Mouse (Mus musculus) heart, embryonic 10.5 days (tissue): Measurements from ENCODE around the gene Crb1. TPM values are rescaled to one million over a fixed set of nuclear protein-coding genes. Genes with fewer than 3 reads are reported as not detected.

ENCODE experiments used
- DNase-seq: peaks from one replicate; pipeline ENCODE4 v3.0.0-alpha.2; 2017; ENCODE audit warnings: low spot score
- H3K27ac ChIP-seq: fragments of 300-500 bp; sonication (generic); 2 replicates; pipeline ENCODE4 v1.5.1; 2016; ENCODE audit warnings: mild to moderate bottlenecking
- H3K27me3 ChIP-seq: fragments of 300-500 bp; sonication (generic); 2 replicates; pipeline ENCODE4 v1.6.1; 2016; ENCODE audit warnings: mild to moderate bottlenecking; ENCODE audit not compliant: poor library complexity, insufficient read depth, severe bottlenecking
- H3K36me3 ChIP-seq: fragments of 300-500 bp; sonication (generic); 2 replicates; pipeline ENCODE4 v1.6.1; 2016; ENCODE audit warnings: mild to moderate bottlenecking, moderate library complexity
- H3K4me1 ChIP-seq: fragments of 300-500 bp; sonication (generic); 2 replicates; pipeline ENCODE4 v1.6.1; 2016; ENCODE audit warnings: mild to moderate bottlenecking
- H3K4me3 ChIP-seq: fragments of 300-500 bp; sonication (generic); 2 replicates; pipeline ENCODE4 v1.5.1; 2016; ENCODE audit warnings: mild to moderate bottlenecking, moderate library complexity
- H3K9me3 ChIP-seq: fragments of 300-500 bp; sonication (generic); 2 replicates; pipeline ENCODE4 v1.6.1; 2016; ENCODE audit warnings: mild to moderate bottlenecking, moderate library complexity
- WGBS: fragments of 180-500 bp; shearing (Covaris S2); methylation state at CpG from one replicate; pipeline ENCODE4 v1.1.7; 2016; 5-methylcytosine and 5-hydroxymethylcytosine counted together
- polyA plus RNA-seq: library from polyadenylated mRNA; unstranded; fragments of >200 nt; fragmentation: Nextera tagmentation; extraction: Ambion mirVana; gene quantifications from 2 replicates; pipeline ENCODE4 v1.2.1, GENCODE M21; 2016

Gene Crb1
- polyA plus RNA-seq, 1 experiment from 2014 or later, result 0.39 TPM

DNA sequence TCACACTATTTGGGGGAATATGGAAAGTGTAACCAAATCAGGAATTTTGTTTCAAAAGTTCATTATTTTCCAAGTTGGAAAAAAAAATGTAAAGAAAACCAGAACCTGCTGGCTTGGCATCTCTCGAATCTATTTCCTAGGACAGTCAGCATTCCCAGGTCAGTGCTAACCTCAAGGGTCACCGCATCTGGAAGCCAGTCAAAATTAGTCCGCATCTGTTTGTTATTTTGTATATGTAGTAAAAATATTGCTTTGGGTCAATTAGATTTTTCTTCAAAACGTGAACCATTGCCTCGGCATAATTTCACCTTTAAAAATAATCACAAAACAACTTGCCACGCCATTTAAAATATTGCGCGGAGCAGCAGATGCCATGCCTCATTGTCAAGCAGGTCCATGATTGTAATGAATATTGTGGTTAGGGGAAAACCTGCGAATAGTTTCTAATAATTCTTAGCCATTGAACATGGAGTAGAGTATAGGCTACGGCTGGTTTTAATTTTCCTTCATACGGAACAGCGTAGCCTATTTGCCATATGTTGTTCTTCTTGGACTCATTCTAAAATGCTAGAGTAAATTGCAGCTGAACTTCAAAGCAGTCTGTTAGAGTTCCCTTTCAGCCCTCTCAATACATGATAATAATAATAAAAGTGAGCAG lies 130.0 kb downstream of the Crb1 start:
- no peak overlapping the region for H3K27ac ChIP-seq
- H3K4me3 ChIP-seq, result no peak overlapping the region
- peaks cover 5% of the 10 kb centered on the region; the same call in 1 of the 2 replicates for H3K4me1 ChIP-seq
- no peak for DNase-seq
- no peaks in the 10 kb centered on the region for H3K9me3 ChIP-seq
- 90% methylated on average over 12 of the region's 12 CpGs for WGBS
- no peaks in the 10 kb centered on the region for H3K27me3 ChIP-seq
- no peaks in the 10 kb centered on the region for H3K36me3 ChIP-seq

DNA sequence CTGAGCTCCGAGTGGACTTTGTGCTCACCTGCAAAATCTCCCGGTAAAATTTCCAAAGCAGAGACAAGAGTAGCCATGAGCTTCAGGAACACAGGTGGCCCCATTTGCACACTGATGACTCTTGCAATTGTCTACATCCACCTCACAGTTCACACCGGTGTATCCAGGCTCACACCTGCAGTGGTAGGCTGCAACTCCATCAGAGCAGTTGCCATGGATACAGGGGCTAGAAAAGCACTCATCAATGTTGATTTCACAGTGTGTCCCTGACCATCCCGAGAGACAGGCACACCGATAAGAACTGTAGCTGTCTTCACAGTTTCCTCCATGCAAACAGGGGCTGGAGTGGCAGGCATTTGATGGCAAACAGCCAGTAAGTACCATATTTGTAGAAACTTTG lies 140.1 kb downstream of the Crb1 start:
- Histone ChIP-seq H3K4me1 (no peaks in the 10 kb centered on the region), H3K4me3 (no peak overlapping the region), H3K27ac (no peak overlapping the region), H3K9me3 (no peaks in the 10 kb centered on the region), H3K36me3 (no peaks in the 10 kb centered on the region), H3K27me3 (no peaks in the 10 kb centered on the region)
- WGBS, result 59% methylated on average over 5 of the region's 5 CpGs
- no peak for DNase-seq

DNA sequence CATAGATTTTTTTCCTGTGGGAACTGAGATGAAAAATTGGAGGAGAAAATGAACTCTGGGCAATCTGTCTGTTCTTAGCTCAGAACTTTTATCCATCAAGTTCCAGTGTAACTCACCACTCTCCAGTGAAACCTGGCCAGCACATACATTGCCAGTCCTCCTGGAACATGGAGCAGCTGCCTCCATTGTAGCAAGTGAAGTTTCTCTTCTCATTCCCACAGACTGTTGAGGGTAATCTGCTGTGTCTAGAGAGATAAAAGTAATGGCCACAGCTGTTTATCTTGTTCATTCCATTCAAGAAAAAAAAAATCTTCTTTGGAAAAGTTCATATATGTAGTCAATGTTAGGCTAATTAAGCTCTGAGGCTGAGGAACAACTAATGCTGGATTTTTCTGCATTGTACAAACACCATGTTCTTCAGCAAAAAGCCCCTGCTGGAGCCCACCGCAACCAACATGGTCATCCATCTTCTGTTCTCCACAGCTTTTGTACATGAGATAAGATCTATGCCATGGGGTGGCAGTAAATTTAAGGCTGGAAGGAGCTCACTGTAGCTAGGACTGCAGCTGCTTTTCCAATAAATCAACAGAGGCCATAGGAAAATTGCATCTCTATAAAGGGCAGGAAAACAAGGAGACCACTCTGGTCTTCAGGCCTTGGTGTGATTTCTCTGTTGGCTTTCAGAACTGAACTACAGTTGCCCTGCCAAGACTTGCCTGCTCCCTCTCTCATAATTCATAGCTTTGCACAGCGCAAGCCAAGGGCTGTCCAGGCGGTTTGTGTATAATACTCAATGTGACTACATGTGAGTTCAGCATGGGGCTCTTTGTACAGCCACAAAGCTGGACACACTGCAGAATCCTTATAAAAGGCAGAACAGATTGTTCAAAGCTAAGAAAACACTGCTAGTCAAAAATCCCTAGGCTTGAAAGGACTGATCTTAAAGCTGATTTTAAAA lies 142.0 kb downstream of the Crb1 start:
- Histone ChIP-seq H3K4me1 (no peaks in the 10 kb centered on the region), H3K27me3 (no peaks in the 10 kb centered on the region), H3K4me3 (no peak overlapping the region), H3K36me3 (no peaks in the 10 kb centered on the region), H3K9me3 (no peaks in the 10 kb centered on the region), H3K27ac (no peak overlapping the region)
- DNase-seq, result no peak
- 89% methylated on average over 3 of the region's 3 CpGs for WGBS

DNA sequence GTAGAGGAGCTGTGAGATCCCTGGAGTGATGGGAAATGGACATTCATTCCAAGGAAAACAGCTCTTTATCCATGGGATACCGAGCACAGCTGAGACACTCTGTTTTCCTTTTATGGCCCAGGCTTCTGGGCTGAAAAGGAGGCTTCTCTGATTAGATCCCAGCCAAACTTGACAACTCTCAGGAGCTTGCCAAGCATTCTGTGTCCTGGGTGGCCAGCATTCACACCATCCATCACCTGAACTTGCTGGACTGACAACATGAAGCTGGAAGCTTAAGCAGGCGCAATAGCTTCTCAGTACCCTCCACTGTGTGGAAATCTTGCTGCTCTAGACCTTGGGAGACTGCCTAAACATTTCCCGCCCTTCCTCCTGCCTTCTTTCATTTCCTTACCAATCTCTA lies 144.3 kb downstream of the Crb1 start:
- Histone ChIP-seq H3K27ac (no peak overlapping the region), H3K27me3 (no peaks in the 10 kb centered on the region), H3K9me3 (no peaks in the 10 kb centered on the region), H3K4me1 (no peaks in the 10 kb centered on the region), H3K4me3 (no peak overlapping the region), H3K36me3 (no peaks in the 10 kb centered on the region)
- DNase-seq, result no peak
- WGBS, result 36% methylated on average over 3 of the region's 3 CpGs

DNA sequence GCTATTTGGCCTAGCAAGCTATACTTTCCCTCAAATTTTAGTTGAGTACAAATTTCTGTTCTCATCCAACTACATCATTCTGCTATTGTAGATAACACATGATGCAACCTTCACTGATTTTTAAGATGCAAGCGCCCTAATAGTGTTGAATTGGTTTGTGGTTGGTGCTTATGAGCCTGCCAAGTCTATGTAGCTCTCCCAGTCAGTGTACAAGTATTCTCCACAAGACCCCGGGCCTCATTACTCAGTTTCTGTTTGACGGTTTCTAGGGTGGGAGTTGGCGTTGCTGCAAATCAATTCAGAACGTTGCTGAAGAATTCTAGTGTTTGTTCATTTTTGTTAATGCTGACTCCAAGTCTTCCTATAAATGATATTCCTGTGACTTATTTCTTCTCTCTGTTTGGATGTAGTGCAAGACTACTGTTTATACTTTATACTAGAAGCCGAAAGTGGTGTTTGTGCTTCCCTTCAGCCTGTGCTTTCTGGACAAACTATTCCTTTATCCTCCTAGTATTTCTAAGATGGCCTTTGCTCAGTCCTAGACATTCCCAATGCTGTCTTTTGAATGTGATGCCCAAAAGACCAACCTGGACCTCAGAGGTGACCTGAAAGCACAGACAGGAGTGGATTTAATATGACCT lies 152.5 kb downstream of the Crb1 start:
- H3K4me3 ChIP-seq, result no peak overlapping the region
- H3K4me1 ChIP-seq, result no peaks in the 10 kb centered on the region
- 82% methylated on average over 6 of the region's 6 CpGs for WGBS
- no peaks in the 10 kb centered on the region for H3K27me3 ChIP-seq
- no peaks in the 10 kb centered on the region for H3K9me3 ChIP-seq
- H3K36me3 ChIP-seq, result no peaks in the 10 kb centered on the region
- DNase-seq, result no peak
- H3K27ac ChIP-seq, result no peak overlapping the region

DNA sequence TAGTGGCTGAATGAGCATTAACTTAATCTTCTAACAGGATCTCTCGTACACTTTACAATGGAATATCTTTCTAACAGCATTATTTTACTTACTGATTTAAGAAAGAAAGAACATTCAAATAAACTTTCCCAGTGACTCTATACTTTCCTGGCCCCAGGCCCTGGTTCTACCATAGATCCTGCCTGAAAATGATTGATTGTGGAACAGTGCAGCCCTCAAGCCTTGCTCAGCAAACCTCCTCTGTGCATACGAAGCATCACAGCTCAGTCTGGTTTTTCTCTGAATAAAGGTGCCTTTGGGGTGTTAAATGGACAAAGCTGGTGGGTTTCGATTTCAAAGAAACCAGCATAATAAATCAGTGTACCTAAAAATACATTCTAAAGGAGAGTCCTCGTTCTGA lies 153.1 kb downstream of the Crb1 start:
- 76% methylated on average over 4 of the region's 4 CpGs for WGBS
- H3K4me1 ChIP-seq, result no peaks in the 10 kb centered on the region
- H3K27me3 ChIP-seq, result no peaks in the 10 kb centered on the region
- H3K36me3 ChIP-seq, result no peaks in the 10 kb centered on the region
- H3K4me3 ChIP-seq, result no peak overlapping the region
- no peak for DNase-seq
- H3K27ac ChIP-seq, result no peak overlapping the region
- no peaks in the 10 kb centered on the region for H3K9me3 ChIP-seq

DNA sequence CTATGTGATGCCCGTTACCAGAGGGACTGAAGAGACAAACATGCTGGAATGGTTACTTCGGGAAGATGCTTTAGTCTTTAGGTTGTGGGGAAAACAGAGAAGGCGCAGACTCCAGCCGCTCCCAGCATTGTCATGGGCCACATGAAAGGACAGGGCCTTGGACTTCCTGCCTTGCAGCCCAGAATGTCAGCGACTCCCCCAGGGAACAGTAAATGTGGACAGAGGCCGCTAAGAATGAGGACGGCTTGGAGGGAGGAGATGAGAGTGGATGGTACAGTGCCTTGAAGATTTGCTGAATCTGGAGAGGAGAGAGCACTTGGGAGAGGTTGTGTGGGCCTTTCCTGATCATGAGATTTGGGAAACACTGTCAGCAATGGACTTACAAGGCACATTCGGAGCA lies 161.6 kb downstream of the Crb1 start:
- H3K27ac ChIP-seq, result no peak overlapping the region
- no peak overlapping the region for H3K4me3 ChIP-seq
- H3K4me1 ChIP-seq, result no peaks in the 10 kb centered on the region
- no peaks in the 10 kb centered on the region for H3K36me3 ChIP-seq
- no peaks in the 10 kb centered on the region for H3K27me3 ChIP-seq
- no peak for DNase-seq
- no peaks in the 10 kb centered on the region for H3K9me3 ChIP-seq
- 70% methylated on average over 8 of the region's 8 CpGs for WGBS

DNA sequence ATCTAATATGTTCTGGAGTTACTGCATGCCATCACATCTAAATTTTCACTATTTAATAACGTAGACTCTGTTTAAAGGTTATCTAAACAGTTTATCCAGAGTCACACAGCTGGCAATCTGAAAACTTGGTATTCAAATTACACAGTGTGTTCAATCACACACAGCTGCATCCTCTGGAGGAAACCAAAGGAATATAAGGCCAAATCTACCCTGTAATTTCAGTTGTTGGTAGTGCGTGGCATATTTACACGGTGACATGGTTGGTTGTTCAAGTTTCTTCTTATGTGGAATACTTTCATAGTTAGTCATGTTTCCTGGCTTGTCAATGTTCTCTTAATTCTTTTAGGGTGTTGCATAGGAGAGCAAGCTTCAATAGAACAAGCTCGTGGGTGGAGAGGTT lies 166.4 kb downstream of the Crb1 start:
- H3K36me3 ChIP-seq, result no peaks in the 10 kb centered on the region
- H3K27me3 ChIP-seq, result no peaks in the 10 kb centered on the region
- no peak for DNase-seq
- H3K27ac ChIP-seq, result no peak overlapping the region
- 75% methylated on average over 4 of the region's 4 CpGs for WGBS
- no peak overlapping the region for H3K4me3 ChIP-seq
- no peaks in the 10 kb centered on the region for H3K9me3 ChIP-seq
- 0 out of 2 replicates have a peak, but pooled peaks cover 2% of the 10 kb centered on the region for H3K4me1 ChIP-seq

DNA sequence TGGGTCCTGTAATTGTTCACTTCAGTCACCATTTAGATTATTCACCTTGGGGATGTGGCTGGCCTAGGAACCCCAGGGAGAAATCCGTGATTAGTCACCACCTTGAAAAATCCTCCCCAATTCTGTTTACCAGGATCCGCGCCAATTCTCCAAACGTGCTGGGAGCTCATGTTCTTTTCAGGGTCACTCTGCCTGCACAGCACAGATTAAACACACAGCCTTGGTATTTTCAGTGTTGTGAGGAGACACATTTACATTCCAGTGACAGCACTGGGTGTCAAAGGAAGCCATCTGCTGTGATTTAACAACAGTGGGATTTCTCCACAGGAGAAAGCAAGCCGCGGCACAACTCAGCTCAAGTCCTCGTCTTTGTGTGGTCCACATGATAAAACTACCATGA lies 167.1 kb downstream of the Crb1 start:
- Histone ChIP-seq H3K9me3 (no peaks in the 10 kb centered on the region), H3K27me3 (no peaks in the 10 kb centered on the region), H3K4me1 (0 out of 2 replicates have a peak, but pooled peaks cover 2% of the 10 kb centered on the region), H3K36me3 (no peaks in the 10 kb centered on the region), H3K4me3 (no peak overlapping the region), H3K27ac (no peak overlapping the region)
- no peak for DNase-seq
- WGBS, result 37% methylated on average over 7 of the region's 7 CpGs

DNA sequence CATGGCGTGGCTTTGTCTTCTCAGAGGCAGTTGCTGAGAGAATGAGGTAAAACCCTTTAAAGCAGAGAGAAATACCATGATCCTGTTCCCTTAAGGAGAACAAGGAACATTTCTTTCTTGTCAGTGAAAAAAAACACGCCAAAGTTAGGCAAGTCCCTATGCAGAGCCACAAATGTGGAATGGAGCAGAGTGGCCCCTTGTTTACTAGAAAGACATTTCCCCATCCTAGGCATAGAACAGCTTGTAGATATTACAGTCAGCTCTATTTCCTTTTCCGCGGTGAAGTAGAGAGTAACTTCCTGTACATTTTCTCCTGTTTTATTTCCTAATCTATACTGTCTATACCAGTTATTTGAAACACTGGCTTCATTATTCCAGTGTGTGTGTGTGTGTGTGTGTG lies 170.6 kb downstream of the Crb1 start:
- no peak for DNase-seq
- H3K4me1 ChIP-seq, result 0 out of 2 replicates have a peak, but pooled peaks cover 7% of the 10 kb centered on the region
- H3K9me3 ChIP-seq, result no peaks in the 10 kb centered on the region
- 60% methylated on average over 4 of the region's 4 CpGs for WGBS
- H3K36me3 ChIP-seq, result no peaks in the 10 kb centered on the region
- no peaks in the 10 kb centered on the region for H3K27me3 ChIP-seq
- H3K27ac ChIP-seq, result no peak overlapping the region
- no peak overlapping the region for H3K4me3 ChIP-seq

DNA sequence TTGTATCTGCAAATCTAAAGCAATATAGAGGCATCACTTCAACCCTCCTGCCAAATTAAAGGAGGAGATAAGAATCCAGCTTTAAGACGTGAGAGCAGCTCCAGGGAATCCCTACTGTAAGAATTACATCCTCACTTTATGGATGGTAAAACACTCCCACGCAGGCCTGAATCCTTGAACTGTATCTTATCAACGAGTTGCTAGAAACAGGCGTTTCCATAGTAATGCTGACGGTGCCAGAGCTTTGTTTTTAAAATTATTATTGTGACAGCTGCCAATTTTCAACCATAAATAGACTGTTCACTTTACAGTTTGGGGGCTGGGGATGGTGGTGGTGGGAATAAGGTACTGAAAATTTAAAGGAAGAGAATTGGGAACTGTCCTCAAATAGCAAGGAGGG lies 173.9 kb downstream of the Crb1 start:
- H3K9me3 ChIP-seq, result no peaks in the 10 kb centered on the region
- DNase-seq, result no peak
- no peak overlapping the region for H3K4me3 ChIP-seq
- H3K27me3 ChIP-seq, result no peaks in the 10 kb centered on the region
- 0 out of 2 replicates have a peak, but pooled peaks cover 4% of the 10 kb centered on the region for H3K4me1 ChIP-seq
- H3K36me3 ChIP-seq, result no peaks in the 10 kb centered on the region
- H3K27ac ChIP-seq, result no peak overlapping the region
- WGBS, result 46% methylated on average over 5 of the region's 5 CpGs

DNA sequence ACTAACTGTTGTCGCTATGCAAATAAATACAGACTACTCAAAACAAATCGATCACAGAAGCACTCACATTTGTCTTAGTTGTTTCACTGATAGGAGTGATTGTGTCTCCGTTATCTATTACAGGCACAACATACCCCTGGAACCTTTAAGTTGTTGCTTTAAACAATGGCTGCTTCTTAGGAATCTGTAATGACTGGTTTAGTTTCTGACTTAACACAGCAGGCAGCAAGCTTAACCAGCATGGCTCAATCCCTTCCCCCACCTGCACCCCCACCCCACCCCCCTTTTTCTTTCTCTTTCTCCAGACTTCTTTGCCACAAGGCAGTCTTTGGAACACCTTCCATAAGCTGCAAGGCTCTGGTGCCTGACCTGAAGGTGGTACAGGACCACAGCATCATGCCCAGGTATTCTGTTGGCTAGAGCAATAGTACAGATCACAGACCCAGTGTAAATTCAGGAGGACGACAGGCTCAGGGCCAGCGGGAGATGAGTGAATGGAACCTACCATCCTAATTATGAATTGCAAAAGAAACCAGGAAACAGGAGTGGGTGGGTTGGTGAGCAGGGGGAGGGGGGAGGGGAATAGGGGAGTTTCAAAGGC lies 182.4 kb downstream of the Crb1 start:
- Histone ChIP-seq H3K27me3 (no peaks in the 10 kb centered on the region), H3K36me3 (no peaks in the 10 kb centered on the region), H3K4me1 (peaks cover 11% of the 10 kb centered on the region), H3K27ac (no peak overlapping the region), H3K9me3 (no peaks in the 10 kb centered on the region), H3K4me3 (no peak overlapping the region)
- 15% methylated on average over 5 of the region's 5 CpGs for WGBS
- DNase-seq, result no peak

DNA sequence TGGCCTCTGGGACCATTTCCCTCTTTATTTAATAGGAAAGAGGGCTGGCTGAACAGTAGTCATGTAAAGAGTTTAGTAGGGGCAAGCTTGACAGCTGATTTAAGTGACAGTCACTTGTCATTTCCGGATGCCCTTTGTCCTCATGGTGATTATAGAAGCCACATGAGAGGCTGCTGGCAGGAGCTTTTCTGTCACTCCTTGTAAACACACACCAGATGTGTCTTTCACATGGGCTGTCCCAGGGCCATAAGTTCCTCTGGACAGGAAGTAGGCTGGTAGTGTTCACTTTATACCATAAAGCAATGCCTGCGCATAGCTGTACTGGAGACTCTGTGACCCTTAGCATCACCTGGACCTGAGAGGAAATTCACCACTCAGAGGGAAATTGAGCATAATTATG lies 182.9 kb downstream of the Crb1 start:
- Histone ChIP-seq H3K9me3 (no peaks in the 10 kb centered on the region), H3K36me3 (no peaks in the 10 kb centered on the region), H3K27me3 (no peaks in the 10 kb centered on the region), H3K27ac (no peak overlapping the region), H3K4me3 (no peak overlapping the region), H3K4me1 (peaks cover 11% of the 10 kb centered on the region)
- no peak for DNase-seq
- WGBS, result 46% methylated on average over 2 of the region's 2 CpGs
